Mouse (Mus musculus): Measurements from ENCODE around the gene Ifrd2. TPM values are rescaled to one million over a fixed set of nuclear protein-coding genes. Genes with fewer than 3 reads are reported as not detected.

The Ifrd2 gene
- total RNA-seq, 2 experiments from 2014 or later: 11.1 to 13.3 TPM

GRCm38 (mm10) chr9:107612191-107612944, 24.9 kb downstream of the Ifrd2 start:
- peak; percentile 99 for DNase-seq (ENCODE audit: low spot score in 2 of 2)
- intact Hi-C loops (cut with DNase I): no loop called here

- intact Hi-C loops (cut with DNase I): no loop called here
- DNase-seq (ENCODE audit: low spot score in 2 of 2): no peak
Measured at GRCm38 (mm10) chr9:107612945-107613569, 25.6 kb downstream of the Ifrd2 start.

- intact Hi-C loops (cut with DNase I): no loop called here
- DNase-seq (ENCODE audit: low spot score in 2 of 2): no peak
Measured at GRCm38 (mm10) chr9:107615035-107615434, 27.6 kb downstream of the Ifrd2 start.

GRCm38 (mm10) chr9:107617461-107617860, 30.0 kb downstream of the Ifrd2 start:
- intact Hi-C loops (cut with DNase I): no loop called here
- no peak for DNase-seq (ENCODE audit: low spot score in 2 of 2)

GRCm38 (mm10) chr9:107618098-107618497, 30.7 kb downstream of the Ifrd2 start:
- intact Hi-C loops (cut with DNase I): no loop called here
- no peak for DNase-seq (ENCODE audit: low spot score in 2 of 2)

GRCm38 (mm10) chr9:107618778-107619545, 31.5 kb downstream of the Ifrd2 start:
- no peak for DNase-seq (ENCODE audit: low spot score in 2 of 2)
- intact Hi-C loops (cut with DNase I): no loop called here

GRCm38 (mm10) chr9:107619546-107619879, 32.1 kb downstream of the Ifrd2 start:
- intact Hi-C loops (cut with DNase I): no loop called here
- DNase-seq (ENCODE audit: low spot score in 2 of 2): no peak

GRCm38 (mm10) chr9:107620954-107621353, 33.5 kb downstream of the Ifrd2 start:
- intact Hi-C loops (cut with DNase I): no loop called here
- no peak for DNase-seq (ENCODE audit: low spot score in 2 of 2)

- intact Hi-C loops (cut with DNase I): no loop called here
- no peak for DNase-seq (ENCODE audit: low spot score in 2 of 2)
Measured at GRCm38 (mm10) chr9:107624539-107624938, 37.1 kb downstream of the Ifrd2 start.

GRCm38 (mm10) chr9:107624951-107625350, 37.5 kb downstream of the Ifrd2 start:
- intact Hi-C loops (cut with DNase I): no loop called here
- no peak for DNase-seq (ENCODE audit: low spot score in 2 of 2)

- DNase-seq (ENCODE audit: low spot score in 2 of 2): no peak
- intact Hi-C loops (cut with DNase I): loop anchor here (1.0 kb wide), 1 partner anchor 19 kb away; no protein-coding TSS in a partner anchor
Measured at GRCm38 (mm10) chr9:107625351-107626128, 38.1 kb downstream of the Ifrd2 start.

GRCm38 (mm10) chr9:107626158-107626843, 38.9 kb downstream of the Ifrd2 start:
- DNase-seq (ENCODE audit: low spot score in 2 of 2): no peak
- intact Hi-C loops (cut with DNase I): loop anchor here (1.0 kb wide), 1 partner anchor 18 kb away; no protein-coding TSS in a partner anchor

GRCm38 (mm10) chr9:107626844-107627277, 39.4 kb downstream of the Ifrd2 start:
- peak; percentile 67 to 74 for DNase-seq (ENCODE audit: low spot score in 2 of 2)
- intact Hi-C loops (cut with DNase I): loop anchor here (1.0 kb wide), 1 partner anchor 17 kb away; no protein-coding TSS in a partner anchor

GRCm38 (mm10) chr9:107627387-107628255, 40.2 kb downstream of the Ifrd2 start:
- intact Hi-C loops (cut with DNase I): no loop called here

GRCm38 (mm10) chr9:107628721-107629410, 41.4 kb downstream of the Ifrd2 start:
- intact Hi-C loops (cut with DNase I): no loop called here
- DNase-seq (ENCODE audit: low spot score in 2 of 2): no peak

More at GRCm38 (mm10) chr9:107627387-107628255, 40.2 kb downstream of the Ifrd2 start:
- DNase-seq (ENCODE audit: low spot score in 2 of 2): no peak

- intact Hi-C loops (cut with DNase I): no loop called here
- DNase-seq (ENCODE audit: low spot score in 2 of 2): no peak
Measured at GRCm38 (mm10) chr9:107629411-107629730, 41.9 kb downstream of the Ifrd2 start.

- intact Hi-C loops (cut with DNase I): no loop called here
- DNase-seq (ENCODE audit: low spot score in 2 of 2): peak in 1 of 2 experiments; percentile 48
Measured at GRCm38 (mm10) chr9:107629901-107630425, 42.5 kb downstream of the Ifrd2 start.
